Mouse (Mus musculus) liver, postnatal 0 days (tissue): ENCODE measurements around the gene Itgam.

ENCODE experiments used
- CTCF ChIP-seq: sonication (generic); IDR thresholded peaks from 2 replicates; pipeline ENCODE4 v1.5.1; 2016; ENCODE audit warnings: antibody characterized with exemption, low read depth
- EP300 ChIP-seq: IDR thresholded peaks from 2 replicates; pipeline ENCODE4 v1.6.1; 2016; ENCODE audit warnings: antibody characterized with exemption, low read depth, mild to moderate bottlenecking

- TF ChIP-seq CTCF, result no peak
- no peak for TF ChIP-seq EP300
Observed at GRCm38 (mm10) chr7:128115211-128115958, 52.9 kb downstream of the Itgam start.
